Mouse (Mus musculus) hematopoietic stem cell, adult 5-6 weeks (primary cell): ENCODE measurements around the gene Cdk9. TPM values are rescaled to one million over a fixed set of nuclear protein-coding genes. Genes with fewer than 3 reads are reported as not detected.

Experiments
- ATAC-seq, 2 experiments: fragments of 125-278 bp in 1 of 2; replicated peaks in 1 of 2; 2 replicates each; pipeline ENCODE4 v1.8.0; 2016 to 2017; ENCODE audit warnings: inconsistent platforms in 2 of 2, mild to moderate bottlenecking in 2 of 2, moderate number of reproducible peaks in 2 of 2, low read depth in 1 of 2, moderate TSS enrichment in 1 of 2; ENCODE audit not compliant: low FRiP score in 2 of 2, poor library complexity in 2 of 2, severe bottlenecking in 2 of 2, insufficient read depth in 1 of 2, low TSS enrichment in 1 of 2
- total RNA-seq: library from RNA; stranded (forward); fragments of 172-1452, 232-1000 nt; gene quantifications from 2 replicates; pipeline ENCODE4 v1.2.3, GENCODE M21; 2017

The Cdk9 gene
- total RNA-seq, result 68.8 and 74.9 TPM in 2 replicates

GRCm38 (mm10) chr2:32712934-32713817 lies at the start of gene Cdk9:
Gene Cdk9, minus strand, starts transcription at chr2:32713076.
- peak; percentile 42 to 59 for ATAC-seq

GRCm38 (mm10) chr2:32761859-32762258 lies 49.0 kb upstream of the Cdk9 start:
- no peak for ATAC-seq

GRCm38 (mm10) chr2:32761361-32761760 lies 48.5 kb upstream of the Cdk9 start:
- no peak for ATAC-seq

GRCm38 (mm10) chr2:32759001-32759400 lies 46.1 kb upstream of the Cdk9 start:
- ATAC-seq, result no peak

- no peak for ATAC-seq
Observed at GRCm38 (mm10) chr2:32758503-32758902, 45.6 kb upstream of the Cdk9 start.

GRCm38 (mm10) chr2:32757056-32757845 lies 44.4 kb upstream of the Cdk9 start, which contains the start of gene Tor2a:
Gene Tor2a, plus strand, starts transcription at chr2:32757234.
- ATAC-seq, result peak; percentile 99 to 100

- ATAC-seq, result no peak; a peak in 1 of 4 replicates
Observed at GRCm38 (mm10) chr2:32756674-32757055, 43.8 kb upstream of the Cdk9 start.

- no peak for ATAC-seq
Observed at GRCm38 (mm10) chr2:32752181-32752580, 39.3 kb upstream of the Cdk9 start.

GRCm38 (mm10) chr2:32751665-32752033 lies 38.8 kb upstream of the Cdk9 start:
- no peak for ATAC-seq

- ATAC-seq, result no peak
Observed at GRCm38 (mm10) chr2:32750887-32751664, 38.2 kb upstream of the Cdk9 start.

GRCm38 (mm10) chr2:32750199-32750598 lies 37.3 kb upstream of the Cdk9 start:
- ATAC-seq, result no peak

GRCm38 (mm10) chr2:32749082-32749481 lies 36.2 kb upstream of the Cdk9 start:
- ATAC-seq, result no peak

- no peak for ATAC-seq
Observed at GRCm38 (mm10) chr2:32744272-32744982, 31.6 kb upstream of the Cdk9 start.

- ATAC-seq, result no peak
Observed at GRCm38 (mm10) chr2:32742173-32742531, 29.3 kb upstream of the Cdk9 start.

GRCm38 (mm10) chr2:32741273-32742172 lies 28.6 kb upstream of the Cdk9 start:
- no peak for ATAC-seq

- ATAC-seq, result no peak
Observed at GRCm38 (mm10) chr2:32740916-32741272, 28.0 kb upstream of the Cdk9 start, which contains the start of gene 6330409D20Rik. Gene 6330409D20Rik, minus strand, starts transcription at chr2:32741016.
